Mouse (Mus musculus) hindbrain, embryonic 14.5 days (tissue): ENCODE measurements around the gene 1700017B05Rik. TPM values are rescaled to one million over a fixed set of nuclear protein-coding genes. Genes with fewer than 3 reads are reported as not detected.
"Not testable (repeated sequence)": the region's sequence is repeated elsewhere in the genome, so short reads cannot be mapped to it uniquely, and the experiment has no call there.

Experiments used
- ATAC-seq: fragments of 200-750 bp; cut with Nextera tagmentation; 2 replicates; pipeline ENCODE4 v1.8.0; 2017; ENCODE audit warnings: moderate number of reproducible peaks, mild to moderate bottlenecking, moderate TSS enrichment, moderate library complexity; ENCODE audit not compliant: low FRiP score
- DNase-seq: peaks from one replicate; pipeline ENCODE4 v3.0.0-alpha.2; 2015; ENCODE audit warnings: low spot score
- H3K27ac ChIP-seq: fragments of 300-500 bp; sonication (generic); 2 replicates; pipeline ENCODE4 v1.5.1; 2014; ENCODE audit warnings: mild to moderate bottlenecking, moderate library complexity
- H3K27me3 ChIP-seq: fragments of 300-500 bp; sonication (generic); 2 replicates; pipeline ENCODE4 v1.6.1; 2014; ENCODE audit warnings: mild to moderate bottlenecking, low read length, mixed read lengths; ENCODE audit not compliant: control insufficient read depth, insufficient read depth
- H3K36me3 ChIP-seq: fragments of 300-500 bp; sonication (generic); replicated peaks from 2 replicates; pipeline ENCODE4 v1.6.1; 2014; ENCODE audit not compliant: control insufficient read depth, insufficient read depth
- H3K4me1 ChIP-seq: fragments of 300-500 bp; sonication (generic); replicated peaks from 2 replicates; pipeline ENCODE4 v1.6.1; 2014; ENCODE audit warnings: antibody characterized with exemption, low read length, mixed read lengths; ENCODE audit not compliant: control insufficient read depth, insufficient read depth
- H3K4me2 ChIP-seq: fragments of 300-500 bp; sonication (generic); replicated peaks from 2 replicates; pipeline ENCODE4 v1.6.1; 2014; ENCODE audit warnings: mild to moderate bottlenecking, moderate library complexity
- H3K4me3 ChIP-seq: fragments of 300-500 bp; sonication (generic); replicated peaks from 2 replicates; pipeline ENCODE4 v1.5.1; 2014; ENCODE audit warnings: mild to moderate bottlenecking, low read length
- H3K9ac ChIP-seq: fragments of 300-500 bp; sonication (generic); 2 replicates; pipeline ENCODE4 v1.6.1; 2014
- H3K9me3 ChIP-seq: fragments of 300-500 bp; sonication (generic); 2 replicates; pipeline ENCODE4 v1.6.1; 2016; ENCODE audit warnings: low read length; ENCODE audit not compliant: control insufficient read depth
- WGBS: fragments of 180-500 bp; shearing (Covaris S2); extraction: QIAGEN DNeasy Blood & Tissue Kit; methylation state at CpG from one replicate; pipeline ENCODE4 v1.1.7; 2014; 5-methylcytosine and 5-hydroxymethylcytosine counted together
- polyA plus RNA-seq: library from polyadenylated mRNA; unstranded; fragments of >200 nt; fragmentation: Nextera tagmentation; extraction: Ambion mirVana; gene quantifications from 2 replicates; pipeline ENCODE4 v1.2.1, GENCODE M21; 2014

The 1700017B05Rik gene
- polyA plus RNA-seq, 1 experiment from 2014 or later, result 3.4 TPM

GRCm38 (mm10) chr9:57217220-57217619, 45.2 kb downstream of the 1700017B05Rik start:
- no peaks in the 10 kb centered on the region for H3K9me3 ChIP-seq
- no peak for DNase-seq
- no peaks in the 10 kb centered on the region for H3K36me3 ChIP-seq
- H3K9ac ChIP-seq, result no peak overlapping the region
- no peaks in the 10 kb centered on the region for H3K4me1 ChIP-seq
- H3K27me3 ChIP-seq, result no peaks in the 10 kb centered on the region
- no peak overlapping the region for H3K4me2 ChIP-seq
- 81% methylated on average over 6 of the region's 6 CpGs for WGBS
- no peak overlapping the region for H3K27ac ChIP-seq
- no peak for ATAC-seq
- H3K4me3 ChIP-seq, result no peak overlapping the region

GRCm38 (mm10) chr9:57214500-57214899, 47.9 kb downstream of the 1700017B05Rik start:
- 82% methylated on average over 6 of the region's 6 CpGs for whole genome bisulfite sequencing
- Histone ChIP-seq H3K4me2 (no peak overlapping the region), H3K27ac (no peak overlapping the region), H3K9ac (no peak overlapping the region), H3K4me1 (no peaks in the 10 kb centered on the region), H3K4me3 (no peak overlapping the region), H3K36me3 (no peaks in the 10 kb centered on the region), H3K9me3 (no peaks in the 10 kb centered on the region), H3K27me3 (no peaks in the 10 kb centered on the region)
- ATAC-seq (no peak), DNase-seq (no peak)

GRCm38 (mm10) chr9:57212448-57213222, 49.8 kb downstream of the 1700017B05Rik start:
- H3K27me3 ChIP-seq, result no peaks in the 10 kb centered on the region
- no peak for ATAC-seq
- no peak overlapping the region for H3K9ac ChIP-seq

GRCm38 (mm10) chr9:57209316-57209715, 53.1 kb downstream of the 1700017B05Rik start:
- WGBS, result 30% methylated on average over 3 of the region's 3 CpGs
- no peak overlapping the region for H3K27ac ChIP-seq
- H3K9ac ChIP-seq, result no peak overlapping the region
- DNase-seq (peak; percentile 71), ATAC-seq (no peak)
- H3K9me3 ChIP-seq, result no peaks in the 10 kb centered on the region
- no peak overlapping the region for H3K4me3 ChIP-seq
- H3K27me3 ChIP-seq, result no peaks in the 10 kb centered on the region
- no peaks in the 10 kb centered on the region for H3K36me3 ChIP-seq
- no peaks in the 10 kb centered on the region for H3K4me1 ChIP-seq
- H3K4me2 ChIP-seq, result no peak overlapping the region

More at GRCm38 (mm10) chr9:57212448-57213222, 49.8 kb downstream of the 1700017B05Rik start:
- H3K27ac ChIP-seq, result no peak overlapping the region
- no peak overlapping the region for H3K4me2 ChIP-seq
- H3K36me3 ChIP-seq, result no peaks in the 10 kb centered on the region
- no peak overlapping the region for H3K4me3 ChIP-seq
- 70% methylated on average over 9 of the region's 9 CpGs for WGBS
- no peak for DNase-seq
- H3K9me3 ChIP-seq, result no peaks in the 10 kb centered on the region
- no peaks in the 10 kb centered on the region for H3K4me1 ChIP-seq

GRCm38 (mm10) chr9:57206896-57207295, 55.5 kb downstream of the 1700017B05Rik start:
- no peak overlapping the region for H3K4me3 ChIP-seq
- no peak for ATAC-seq
- whole genome bisulfite sequencing, result 69% methylated on average over 2 of the region's 2 CpGs

GRCm38 (mm10) chr9:57203571-57203970, 58.8 kb downstream of the 1700017B05Rik start:
- not testable (repeated sequence) for ATAC-seq, DNase-seq, H3K27ac ChIP-seq, H3K9ac ChIP-seq, H3K4me3 ChIP-seq, H3K4me1 ChIP-seq, H3K27me3 ChIP-seq, H3K4me2 ChIP-seq, H3K36me3 ChIP-seq, H3K9me3 ChIP-seq
- 92% methylated on average over 12 of the region's 13 CpGs for WGBS

More at GRCm38 (mm10) chr9:57206896-57207295, 55.5 kb downstream of the 1700017B05Rik start:
- no peak for DNase-seq
- no peak overlapping the region for H3K4me2 ChIP-seq
- no peaks in the 10 kb centered on the region for H3K36me3 ChIP-seq
- H3K4me1 ChIP-seq, result no peaks in the 10 kb centered on the region
- no peak overlapping the region for H3K27ac ChIP-seq
- no peaks in the 10 kb centered on the region for H3K27me3 ChIP-seq
- no peak overlapping the region for H3K9ac ChIP-seq
- H3K9me3 ChIP-seq, result no peaks in the 10 kb centered on the region

Other genes with a start within 250 kb of the 1700017B05Rik start
- gene Sin3a, start 190.6 kb downstream of the 1700017B05Rik start, polyA plus RNA-seq, result 28.2 and 29.7 TPM in 2 replicates
- gene Man2c1, start 131.9 kb downstream of the 1700017B05Rik start, polyA plus RNA-seq, result 44.3 and 47.9 TPM in 2 replicates
- 6.1 and 7.4 TPM in 2 replicates for gene Neil1, start 114.3 kb downstream of the 1700017B05Rik start, polyA plus RNA-seq
- gene Commd4, start 104.3 kb downstream of the 1700017B05Rik start, polyA plus RNA-seq, result 132 and 138 TPM in 2 replicates
- not detected in 2 replicates for gene Trcg1, start 26.1 kb downstream of the 1700017B05Rik start, polyA plus RNA-seq
- gene Ppcdc, start 177.5 kb upstream of the 1700017B05Rik start, polyA plus RNA-seq, result 19.8 and 21.9 TPM in 2 replicates
- gene Scamp5, start 205.4 kb upstream of the 1700017B05Rik start, polyA plus RNA-seq, result 90.0 and 108 TPM in 2 replicates
- gene Rpp25, start 241.4 kb upstream of the 1700017B05Rik start, polyA plus RNA-seq, result 17.0 and 19.7 TPM in 2 replicates